Mouse (Mus musculus): ENCODE measurements around the gene Ddx54. TPM values are rescaled to one million over a fixed set of nuclear protein-coding genes. Genes with fewer than 3 reads are reported as not detected.

The Ddx54 gene
- total RNA-seq (2012; rRNA removed), result 83.6 and 93.6 TPM in 2 replicates
- 56.6 and 63.7 TPM in 2 replicates for total RNA-seq (2014; rRNA removed)
- 91.8 and 96.8 TPM in 2 replicates for polyA plus RNA-seq (2012; ENCODE audit: insufficient read length, low read depth)

- in situ Hi-C loops (cut with MboI; ENCODE audit: low pct_ligation_motif_present, low pct_unique_long_range_greater_than_20kb, low sequenced_read_pairs), result loop anchor here (25.0 kb wide), 2 partner anchors 350 to 475 kb away; no protein-coding TSS in a partner anchor
- H3K4me3 ChIP-seq (replicated peaks in 1 of 3; ENCODE audit: low read depth in 2 of 3, low read length in 2 of 3, poor library complexity in 1 of 3), result peak within 1 kb of the TSS; percentile 80 to 98 (median 88)
- H3K36me3 ChIP-seq (replicated peaks in 1 of 2; ENCODE audit: control insufficient read depth in 1 of 2, insufficient read depth in 1 of 2, low read length in 1 of 2), result peaks cover 11 to 54% of the 10 kb centered on the region in 2 experiments
- peak; percentile 94 for DNase-seq (ENCODE audit: extremely low read depth)
- peak within 1 kb of the TSS; percentile 67 for H3K4me2 ChIP-seq (ENCODE audit: insufficient read depth, low read depth, poor library complexity, severe bottlenecking)
- peak within 1 kb of the TSS; percentile 74 for H3K9ac ChIP-seq (ENCODE audit: insufficient read depth, low read depth)
- peaks cover 2% of the 10 kb centered on the region for H3K9me3 ChIP-seq (replicated peaks; ENCODE audit: low read length)
- H3K79me2 ChIP-seq (replicated peaks; ENCODE audit: control insufficient read depth, extremely low read depth, insufficient read depth, poor library complexity, severe bottlenecking), result peaks cover 35% of the 10 kb centered on the region
- peak within 1 kb of the TSS; percentile 73 for H3K27ac ChIP-seq (ENCODE audit: insufficient read depth, low read depth)
- peaks cover 5 to 21% of the 10 kb centered on the region in 2 experiments; a peak in 3 of 4 replicates for H3K4me1 ChIP-seq (ENCODE audit: control insufficient read depth in 1 of 2, insufficient read depth in 2 of 2)
- no peaks in the 10 kb centered on the region for H3K27me3 ChIP-seq (replicated peaks)
- dilution Hi-C loops (cut with MboI; ENCODE audit: extremely low pct_ligation_motif_present, extremely low pct_unique_long_range_greater_than_20kb, low sequenced_read_pairs), result no loop called here
- no peak for TF ChIP-seq GABPA (IDR thresholded peaks at IDR 0.05; ENCODE audit: insufficient replicate concordance, low read depth, low read length)
- TF ChIP-seq RAD21 (IDR thresholded peaks at IDR 0.05; ENCODE audit: low read depth, low read length), result no peak
- TF ChIP-seq ZC3H11A (IDR thresholded peaks at IDR 0.05; ENCODE audit: low read depth, low read length), result no peak
- TF ChIP-seq NELFE (IDR thresholded peaks at IDR 0.05; ENCODE audit: low read depth, low read length), result 0 out of 2 replicates have a peak, but pooled peaks have one; percentile 61
- no peak for TF ChIP-seq ZMIZ1 (IDR thresholded peaks at IDR 0.05; ENCODE audit: low read depth, low read length)
- no peak for TF ChIP-seq USF2 (conservative IDR thresholded peaks at IDR 0.05; ENCODE audit: low read depth, low read length)
- no peak for TF ChIP-seq PAX5 (IDR thresholded peaks at IDR 0.05; ENCODE audit: low read length)
- TF ChIP-seq NRF1 (IDR thresholded peaks at IDR 0.05; ENCODE audit: low read depth, low read length), result peak; percentile 75
- peak; percentile 74; the same call in 1 of the 2 replicates for TF ChIP-seq MXI1 (IDR thresholded peaks at IDR 0.05; ENCODE audit: low read depth, low read length)
- TF ChIP-seq TCF12 (IDR thresholded peaks at IDR 0.05; ENCODE audit: low read depth, low read length), result peak; percentile 59; the same call in 1 of the 2 replicates
- TF ChIP-seq ZKSCAN1 (IDR thresholded peaks at IDR 0.05; ENCODE audit: borderline replicate concordance, low read depth, low read length), result no peak
- TF ChIP-seq MEF2A (IDR thresholded peaks at IDR 0.05; ENCODE audit: borderline replicate concordance, low read depth, low read length), result 0 out of 2 replicates have a peak, but pooled peaks have one; percentile 42
- TF ChIP-seq JUN (IDR thresholded peaks at IDR 0.05; ENCODE audit: insufficient read depth, low read depth, low read length), result no peak
- TF ChIP-seq ELF1 (IDR thresholded peaks at IDR 0.05; ENCODE audit: low read depth, low read length), result no peak
- TF ChIP-seq MAZ (IDR thresholded peaks at IDR 0.05; ENCODE audit: low read depth, low read length), result peak; percentile 50; the same call in 1 of the 2 replicates
- TF ChIP-seq CHD2 (IDR thresholded peaks at IDR 0.05; ENCODE audit: low read length), result no peak
- peak; percentile 78; the same call in 1 of the 2 replicates for TF ChIP-seq TBP (conservative IDR thresholded peaks at IDR 0.05; ENCODE audit: low read depth, low read length)
- TF ChIP-seq CHD1 (IDR thresholded peaks at IDR 0.05; ENCODE audit: low read depth, low read length), result peak; percentile 100
- TF ChIP-seq POLR2AphosphoS2 (IDR thresholded peaks at IDR 0.05; ENCODE audit: low read depth, low read length), result 0 out of 2 replicates have a peak, but pooled peaks have one; percentile 10
- peak; percentile 51 for TF ChIP-seq POLR2A (IDR thresholded peaks at IDR 0.05; ENCODE audit: low read depth, low read length)
- 0 out of 4 replicates have a peak, but pooled peaks of 1 of the 2 experiments have one; percentile 4 for TF ChIP-seq CTCF (conservative IDR thresholded peaks at IDR 0.05 in 1 of 2, IDR thresholded peaks at IDR 0.05 in 1 of 2; ENCODE audit: low read depth in 2 of 2, low read length in 2 of 2)
- no peak for TF ChIP-seq JUND (conservative IDR thresholded peaks at IDR 0.05; ENCODE audit: low read depth, low read length)
- TF ChIP-seq KAT2A (IDR thresholded peaks at IDR 0.05; ENCODE audit: insufficient replicate concordance, low read length), result no peak
- TF ChIP-seq USF1 (IDR thresholded peaks at IDR 0.05; ENCODE audit: low read depth, low read length), result no peak
- no peak for TF ChIP-seq MAFK (IDR thresholded peaks at IDR 0.05; ENCODE audit: insufficient replicate concordance, low read length)
- TF ChIP-seq SMC3 (IDR thresholded peaks at IDR 0.05; ENCODE audit: low read depth, low read length), result no peak
- peak; percentile 75; the same call in 1 of the 2 replicates for TF ChIP-seq MYC (IDR thresholded peaks at IDR 0.05; ENCODE audit: low read depth, low read length)
- no peak for TF ChIP-seq UBTF (IDR thresholded peaks at IDR 0.05; ENCODE audit: low read depth, low read length)
- TF ChIP-seq RCOR1 (conservative IDR thresholded peaks at IDR 0.05; ENCODE audit: low read depth, low read length), result no peak
- TF ChIP-seq MAX (IDR thresholded peaks at IDR 0.05; ENCODE audit: low read length), result peak; percentile 72
- TF ChIP-seq BHLHE40 (IDR thresholded peaks at IDR 0.05; ENCODE audit: low read depth, low read length), result peak; percentile 69
- TF ChIP-seq EP300 (IDR thresholded peaks at IDR 0.05; ENCODE audit: low read length), result no peak
- TF ChIP-seq ETS1 (conservative IDR thresholded peaks at IDR 0.05; ENCODE audit: low read depth, low read length), result peak; percentile 24; the same call in 1 of the 2 replicates
- TF ChIP-seq SIN3A (IDR thresholded peaks at IDR 0.05; ENCODE audit: low read length), result peak; percentile 55
- no peak for TF ChIP-seq ZNF384 (IDR thresholded peaks at IDR 0.05; ENCODE audit: low read depth, low read length)
- TF ChIP-seq IRF4 (IDR thresholded peaks at IDR 0.05; ENCODE audit: low read depth, low read length), result no peak
- no peak for TF ChIP-seq E2F4 (IDR thresholded peaks at IDR 0.05; ENCODE audit: insufficient replicate concordance, low read depth, low read length)
- peak; percentile 35; the same call in 1 of the 2 replicates for TF ChIP-seq HCFC1 (IDR thresholded peaks at IDR 0.05; ENCODE audit: low read depth, low read length)
These were observed at the start of gene Ddx54, which contains the start of gene Rita1 for GRCm38 (mm10) chr5:120612442-120612821. Gene Ddx54 (plus strand): TSS chr5:120612739. Gene Rita1 (minus strand): TSS chr5:120612589.

Data from CH12.LX (cell line).